7 mouse cellular contexts compared by ENCODE assay signal in genomic region chr4:116820902-116821693, GRCm38 (mm10). TPM values are rescaled to one million over a fixed set of nuclear protein-coding genes. Genes with fewer than 3 reads are reported as not detected.
DNase-seq lines count a peak whose midpoint lies in the region; ATAC-seq and TF ChIP-seq lines count a peak whose summit lies in the region.

No protein-coding gene starts in this region.

- H3K4me3 ChIP-seq in hindbrain, postnatal 0 days (ENCODE audit: low read length): peak overlapping the region; percentile 40
- H3K4me3 ChIP-seq in limb, embryonic 13.5 days: peak overlapping the region; percentile 55
- H3K4me3 ChIP-seq in midbrain, embryonic 12.5 days: peak overlapping the region; percentile 48
- H3K4me3 ChIP-seq in small intestine, adult 2 months (ENCODE audit: low read depth, low read length): peak overlapping the region; percentile 70

- WGBS in hindbrain, postnatal 0 days: under 1% methylated on average over 51 of the region's 51 CpGs
- under 1% methylated on average over 51 of the region's 51 CpGs for WGBS in limb, embryonic 13.5 days
- under 1% methylated on average over 51 of the region's 51 CpGs for WGBS in midbrain, embryonic 12.5 days
- WGBS in small intestine, adult 2 months: under 1% methylated on average over 51 of the region's 51 CpGs

- H3K9me3 ChIP-seq in hindbrain, postnatal 0 days (ENCODE audit: low read length): no peaks in the 10 kb centered on the region
- H3K9me3 ChIP-seq in limb, embryonic 13.5 days: no peaks in the 10 kb centered on the region
- no peaks in the 10 kb centered on the region for H3K9me3 ChIP-seq in midbrain, embryonic 12.5 days

- peak overlapping the region; percentile 87 for H3K4me2 ChIP-seq in hindbrain, postnatal 0 days (ENCODE audit: low read depth, low read length)
- H3K4me2 ChIP-seq in limb, embryonic 13.5 days (replicated peaks): peak overlapping the region; percentile 96
- H3K4me2 ChIP-seq in midbrain, embryonic 12.5 days (replicated peaks): peak overlapping the region; percentile 87

- no peak for TF ChIP-seq POLR2A in small intestine, adult 2 months (IDR thresholded peaks at IDR 0.05; ENCODE audit: low read depth, low read length)

- peaks cover 15% of the 10 kb centered on the region; the same call in 1 of the 2 replicates for H3K4me1 ChIP-seq in hindbrain, postnatal 0 days (ENCODE audit: insufficient read depth, low read length)
- H3K4me1 ChIP-seq in limb, embryonic 13.5 days: peaks cover 21% of the 10 kb centered on the region
- peaks cover 25% of the 10 kb centered on the region for H3K4me1 ChIP-seq in midbrain, embryonic 12.5 days
- peaks cover 31% of the 10 kb centered on the region for H3K4me1 ChIP-seq in small intestine, adult 2 months (ENCODE audit: control insufficient read depth, insufficient read depth, insufficient read length, low read length)

- H3K27me3 ChIP-seq in hindbrain, postnatal 0 days (ENCODE audit: insufficient read depth, low read length): no peaks in the 10 kb centered on the region
- peaks cover 20% of the 10 kb centered on the region for H3K27me3 ChIP-seq in limb, embryonic 13.5 days
- peaks cover 36% of the 10 kb centered on the region for H3K27me3 ChIP-seq in midbrain, embryonic 12.5 days
- H3K27me3 ChIP-seq in small intestine, adult 2 months (ENCODE audit: control insufficient read depth, insufficient read depth, low read length): no peaks in the 10 kb centered on the region

- H3K9ac ChIP-seq in hindbrain, postnatal 0 days (replicated peaks; ENCODE audit: low read length): peak overlapping the region; percentile 51
- H3K9ac ChIP-seq in limb, embryonic 13.5 days: peak overlapping the region; percentile 65
- H3K9ac ChIP-seq in midbrain, embryonic 12.5 days (replicated peaks): peak overlapping the region; percentile 58

- H3K36me3 ChIP-seq in hindbrain, postnatal 0 days (ENCODE audit: insufficient read depth, low read length): no peaks in the 10 kb centered on the region
- peaks cover 23% of the 10 kb centered on the region for H3K36me3 ChIP-seq in limb, embryonic 13.5 days
- peaks cover 21% of the 10 kb centered on the region; the same call in 1 of the 2 replicates for H3K36me3 ChIP-seq in midbrain, embryonic 12.5 days
- H3K36me3 ChIP-seq in small intestine, adult 2 months (ENCODE audit: control insufficient read depth, insufficient read depth, low read length): no peaks in the 10 kb centered on the region

- ATAC-seq in hindbrain, postnatal 0 days: peak; percentile 74
- peak; percentile 78 for ATAC-seq in limb, embryonic 13.5 days (ENCODE audit: low FRiP score, low read depth)
- peak; percentile 78 for ATAC-seq in midbrain, embryonic 12.5 days (ENCODE audit: low FRiP score, low read depth)

- H3K27ac ChIP-seq in hindbrain, postnatal 0 days: no peak overlapping the region
- H3K27ac ChIP-seq in limb, embryonic 13.5 days: no peak overlapping the region
- no peak overlapping the region for H3K27ac ChIP-seq in midbrain, embryonic 12.5 days (replicated peaks)
- no peak overlapping the region for H3K27ac ChIP-seq in small intestine, adult 2 months (ENCODE audit: insufficient read depth, low read depth, low read length)

- DNase-seq in adrenal gland, adult 18-20 months (ENCODE audit: low spot score in 2 of 2): peak; percentile 71 to 76
- peak; percentile 76 to 80 for DNase-seq in cerebellum, postnatal 25 days
- DNase-seq in gastrocnemius, adult 8-10 months (ENCODE audit: low spot score in 2 of 2): peak; percentile 67 to 71
- DNase-seq in hindbrain, postnatal 0 days (ENCODE audit: low spot score): peak; percentile 62

- peak; percentile 62 for TF ChIP-seq CTCF in hindbrain, postnatal 0 days (IDR thresholded peaks at IDR 0.05; ENCODE audit: low read depth)
- TF ChIP-seq CTCF in small intestine, adult 2 months (IDR thresholded peaks at IDR 0.05; ENCODE audit: extremely low read depth, insufficient read length, insufficient replicate concordance, low read depth, low read length): peak; percentile 34; the same call in 1 of the 2 replicates

RNA-seq across cellular contexts. Expression of gene Hpdl, which starts 0.4 kb away (rescaled TPM):
- total RNA-seq in adrenal gland, adult 18-20 months (2021): 1 to 10 TPM; 1.8 to 4.7 TPM
- total RNA-seq in gastrocnemius, adult 8-10 months (2022): 1 to 10 TPM in 3 of 4 experiments, under 1 TPM in 1; 0.78 to 1.8 (median 1.3) TPM
- total RNA-seq in hindbrain, postnatal 0 days (2014; rRNA removed): 4.1 and 4.9 TPM in 2 replicates
- polyA plus RNA-seq in hindbrain, postnatal 0 days (2015; fragmentation: Nextera tagmentation; extraction: Ambion mirVana): 1.6 and 2.0 TPM in 2 replicates
- polyA plus RNA-seq in limb, embryonic 13.5 days (2015; fragmentation: Nextera tagmentation; extraction: Ambion mirVana): 1.0 TPM in 2 replicates
- 0.45 and 0.79 TPM in 2 replicates for polyA plus RNA-seq in midbrain, embryonic 12.5 days (2016; fragmentation: Nextera tagmentation; extraction: Ambion mirVana)
- polyA plus RNA-seq in small intestine, adult 2 months (2012; rRNA removed): 4.3 and 7.3 TPM in 2 replicates

RNA-seq across cellular contexts. Expression of gene Mutyh, which starts 13.6 kb away (rescaled TPM):
- total RNA-seq in adrenal gland, adult 18-20 months (2021): 1 to 10 TPM; 2.0 to 2.9 TPM
- 1 to 10 TPM in 1 of 4 experiments, under 1 TPM in 3; 0.58 to 1.1 (median 0.87) TPM for total RNA-seq in gastrocnemius, adult 8-10 months (2022)
- 4.8 and 12.5 TPM in 2 replicates for total RNA-seq in hindbrain, postnatal 0 days (2014; rRNA removed)
- 5.6 and 6.6 TPM in 2 replicates for polyA plus RNA-seq in hindbrain, postnatal 0 days (2015; fragmentation: Nextera tagmentation; extraction: Ambion mirVana)
- 18.2 and 19.4 TPM in 2 replicates for polyA plus RNA-seq in limb, embryonic 13.5 days (2015; fragmentation: Nextera tagmentation; extraction: Ambion mirVana)
- 14.9 and 17.3 TPM in 2 replicates for polyA plus RNA-seq in midbrain, embryonic 12.5 days (2016; fragmentation: Nextera tagmentation; extraction: Ambion mirVana)
- polyA plus RNA-seq in small intestine, adult 2 months (2012; rRNA removed): 2.2 and 3.4 TPM in 2 replicates

RNA-seq across cellular contexts. Expression of gene Toe1, which starts 13.7 kb away (rescaled TPM):
- 10 to 100 TPM; 13.5 to 14.9 TPM for total RNA-seq in adrenal gland, adult 18-20 months (2021)
- total RNA-seq in gastrocnemius, adult 8-10 months (2022): 1 to 10 TPM; 4.1 to 6.1 (median 4.5) TPM
- 40.0 and 43.2 TPM in 2 replicates for total RNA-seq in hindbrain, postnatal 0 days (2014; rRNA removed)
- 21.4 and 22.7 TPM in 2 replicates for polyA plus RNA-seq in hindbrain, postnatal 0 days (2015; fragmentation: Nextera tagmentation; extraction: Ambion mirVana)
- 40.4 and 41.2 TPM in 2 replicates for polyA plus RNA-seq in limb, embryonic 13.5 days (2015; fragmentation: Nextera tagmentation; extraction: Ambion mirVana)
- polyA plus RNA-seq in midbrain, embryonic 12.5 days (2016; fragmentation: Nextera tagmentation; extraction: Ambion mirVana): 29.5 and 33.5 TPM in 2 replicates
- 8.5 and 11.6 TPM in 2 replicates for polyA plus RNA-seq in small intestine, adult 2 months (2012; rRNA removed)

RNA-seq across cellular contexts. Expression of gene Zswim5, which starts 56.1 kb away (rescaled TPM):
- total RNA-seq in adrenal gland, adult 18-20 months (2021): 1 to 10 TPM; 3.8 to 5.2 TPM
- under 1 TPM; 0.05 to 0.17 (median 0.07) TPM for total RNA-seq in gastrocnemius, adult 8-10 months (2022)
- 21.3 and 25.8 TPM in 2 replicates for total RNA-seq in hindbrain, postnatal 0 days (2014; rRNA removed)
- 2.3 and 2.4 TPM in 2 replicates for polyA plus RNA-seq in hindbrain, postnatal 0 days (2015; fragmentation: Nextera tagmentation; extraction: Ambion mirVana)
- polyA plus RNA-seq in limb, embryonic 13.5 days (2015; fragmentation: Nextera tagmentation; extraction: Ambion mirVana): 0.57 and 0.62 TPM in 2 replicates
- 9.6 and 10.6 TPM in 2 replicates for polyA plus RNA-seq in midbrain, embryonic 12.5 days (2016; fragmentation: Nextera tagmentation; extraction: Ambion mirVana)
- polyA plus RNA-seq in small intestine, adult 2 months (2012; rRNA removed): 8.1 and 14.7 TPM in 2 replicates
